Mouse (Mus musculus): ENCODE measurements around the gene Zfp317.
"Not testable (repeated sequence)": the region's sequence is repeated elsewhere in the genome, so short reads cannot be mapped to it uniquely, and the experiment has no call there.

Zfp317 gene

GRCm38 (mm10) chr9:19621843-19622822, at the start of gene Zfp317:
Gene Zfp317 (plus strand): TSS chr9:19622102.
- peak; percentile 95 for DNase-seq (ENCODE audit: low spot score)

DNA sequence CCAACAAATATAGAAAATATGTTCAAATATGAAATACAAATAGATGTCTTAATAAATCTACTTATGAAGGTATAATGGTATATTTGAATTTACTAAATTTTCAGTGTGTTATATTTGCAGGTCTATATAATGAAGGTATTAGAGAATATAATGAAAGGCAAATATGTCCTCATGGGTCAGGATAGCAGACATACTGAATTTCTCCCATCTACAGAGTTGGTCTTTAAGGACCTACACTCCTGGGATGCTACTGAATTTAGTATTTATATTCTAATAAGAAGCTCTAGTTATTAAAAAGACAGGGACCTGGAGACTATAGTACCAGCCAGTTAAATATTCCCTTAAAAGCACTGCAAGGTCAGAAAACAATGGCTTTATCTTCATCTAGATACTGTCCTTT, 39.6 kb upstream of the Zfp317 start, which contains the start of gene Olfr855:
Gene Olfr855 (plus strand): TSS at position 301 of the 400 bp plus-strand sequence.
- DNase-seq (ENCODE audit: low spot score), result no peak

- no peak for DNase-seq (ENCODE audit: low spot score)
Observed at GRCm38 (mm10) chr9:19621297-19621696, 605 bp upstream of the Zfp317 start.

GRCm38 (mm10) chr9:19629574-19629973, 7.7 kb downstream of the Zfp317 start:
- DNase-seq (ENCODE audit: low spot score), result no peak

- no peak for DNase-seq (ENCODE audit: low spot score)
Observed at GRCm38 (mm10) chr9:19645193-19645592, 23.3 kb downstream of the Zfp317 start.

- DNase-seq (ENCODE audit: low spot score), result no peak
Observed at GRCm38 (mm10) chr9:19690281-19690680, 68.4 kb downstream of the Zfp317 start.

GRCm38 (mm10) chr9:19691426-19691825, 69.5 kb downstream of the Zfp317 start:
- no peak for DNase-seq (ENCODE audit: low spot score)

DNA sequence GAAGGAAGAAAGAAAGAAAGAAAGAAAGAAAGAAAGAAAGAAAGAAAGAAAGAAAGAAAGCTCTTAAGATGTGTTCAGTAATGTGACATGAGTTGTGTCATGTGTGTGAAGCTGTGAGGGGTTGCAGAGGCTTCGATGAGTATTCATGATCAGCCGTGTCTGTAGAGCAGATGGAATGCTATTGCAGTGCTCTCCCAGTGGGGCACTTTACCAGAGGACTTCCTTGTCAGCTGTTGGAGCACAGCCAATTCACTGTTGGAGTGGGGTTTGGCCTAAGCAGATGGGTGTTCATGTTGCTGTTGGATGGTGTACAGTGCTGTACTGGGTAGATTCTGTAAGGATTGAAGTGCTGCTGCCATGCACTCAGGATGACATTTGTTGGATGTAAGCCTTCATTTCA, 70.5 kb downstream of the Zfp317 start:
- DNase-seq (ENCODE audit: low spot score), result no peak

GRCm38 (mm10) chr9:19694285-19694684, 72.4 kb downstream of the Zfp317 start:
- DNase-seq (ENCODE audit: low spot score), result not testable (repeated sequence)

DNA sequence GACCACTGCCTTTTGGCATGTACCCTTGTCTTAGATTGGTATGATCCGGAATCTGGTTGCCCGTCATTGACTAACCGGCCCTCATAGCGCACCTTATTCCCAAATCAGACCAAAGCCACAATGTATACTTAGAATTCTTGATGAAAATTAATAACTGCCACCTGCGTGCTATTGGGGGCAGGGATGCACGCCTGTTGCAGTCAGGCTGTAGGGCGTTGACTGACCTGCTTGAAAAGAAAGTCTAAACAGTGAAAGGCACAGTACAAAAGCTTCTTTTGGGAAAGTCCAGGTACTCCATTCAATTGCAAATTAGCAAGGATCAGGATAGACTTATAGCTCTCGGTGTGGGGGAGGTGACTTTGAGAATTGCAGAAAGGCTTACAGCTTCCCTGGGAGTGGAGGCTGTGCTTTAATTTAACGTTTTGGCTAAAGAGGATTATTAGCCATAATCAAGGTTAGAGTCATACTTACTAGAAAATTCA, 73.0 kb downstream of the Zfp317 start:
- not testable (repeated sequence) for DNase-seq (ENCODE audit: low spot score)
